In genomic region chr19:57082454-57083182, GRCm38 (mm10) we compare ENCODE assay signal across 16 mouse cellular contexts.
DNase-seq lines count a peak whose midpoint lies in the region; ATAC-seq and TF ChIP-seq lines count a peak whose summit lies in the region.
"Had no signal": no experiment of that assay in that cellular context is flagged by ENCODE, and none has a peak within 500 bp of the region (broad histone marks: within the 10 kb centered on the region; RNA-seq: fewer than 3 reads in every experiment).

No protein-coding gene starts in this region.

- dilution Hi-C loops in CH12.LX (cut with MboI; ENCODE audit: extremely low pct_ligation_motif_present, extremely low pct_unique_long_range_greater_than_20kb, low sequenced_read_pairs), result no loop called here

- peaks cover 39% of the 10 kb centered on the region for H3K4me1 ChIP-seq in cerebellum, adult 2 months (ENCODE audit: control insufficient read depth, insufficient read depth, low read length)
- peaks cover 6% of the 10 kb centered on the region for H3K4me1 ChIP-seq in midbrain, postnatal 0 days (ENCODE audit: insufficient read depth, low read length)
- H3K4me1 ChIP-seq in midbrain, embryonic 15.5 days, result peaks cover 17% of the 10 kb centered on the region
- peaks cover 4 to 29% of the 10 kb centered on the region in 2 experiments for H3K4me1 ChIP-seq in CH12.LX (ENCODE audit: control insufficient read depth in 1 of 2, insufficient read depth in 2 of 2)

- H3K36me3 ChIP-seq in midbrain, postnatal 0 days (ENCODE audit: insufficient read depth, low read length), result no peaks in the 10 kb centered on the region
- no peaks in the 10 kb centered on the region for H3K36me3 ChIP-seq in midbrain, embryonic 15.5 days (replicated peaks)
- H3K36me3 ChIP-seq in CH12.LX (replicated peaks in 1 of 2; ENCODE audit: control insufficient read depth in 1 of 2, insufficient read depth in 1 of 2, low read length in 1 of 2), result no peaks in the 10 kb centered on the region

- H3K4me2 ChIP-seq in midbrain, postnatal 0 days (ENCODE audit: low read depth, low read length, poor library complexity, severe bottlenecking), result no peak overlapping the region
- no peak overlapping the region for H3K4me2 ChIP-seq in midbrain, embryonic 15.5 days
- H3K4me2 ChIP-seq in CH12.LX (ENCODE audit: insufficient read depth, low read depth, poor library complexity, severe bottlenecking), result peak overlapping the region; percentile 15; the same call in 1 of the 2 replicates
- H3K4me2 ChIP-seq: heart, embryonic 11.5 days had no signal

- TF ChIP-seq EP300 in CH12.LX (IDR thresholded peaks at IDR 0.05; ENCODE audit: low read length), result no peak

- DNase-seq in cerebellum, adult 2 months, result no peak
- DNase-seq in cerebellum, adult 8-10 months, result no peak
- DNase-seq in midbrain, postnatal 0 days (ENCODE audit: low spot score), result peak; percentile 21
- DNase-seq in CH12.LX (ENCODE audit: extremely low read depth), result no peak
- no peak for DNase-seq in left cerebral cortex, postnatal 36 days (ENCODE audit: low spot score in 2 of 2)
- DNase-seq: adrenal gland, postnatal 14 days; kidney, adult 11 months; kidney, postnatal 4 days; liver, postnatal 0 days; lung, postnatal 4 days; right cerebral cortex, postnatal 14 days had no signal

- TF ChIP-seq CTCF in cerebellum, adult 2 months (IDR thresholded peaks at IDR 0.05; ENCODE audit: borderline replicate concordance, insufficient read depth, low read depth, low read length), result no peak
- no peak for TF ChIP-seq CTCF in midbrain, postnatal 0 days (IDR thresholded peaks at IDR 0.05)
- TF ChIP-seq CTCF in CH12.LX (conservative IDR thresholded peaks at IDR 0.05 in 1 of 2, IDR thresholded peaks at IDR 0.05 in 1 of 2; ENCODE audit: low read depth in 2 of 2, low read length in 2 of 2), result no peak

- ATAC-seq in midbrain, postnatal 0 days (ENCODE audit: low FRiP score), result no peak
- no peak for ATAC-seq in midbrain, embryonic 15.5 days (replicated peaks)
- peak; percentile 52 for ATAC-seq in megakaryocyte, adult 5-6 weeks (ENCODE audit: poor library complexity, severe bottlenecking)
- no peak for ATAC-seq in erythroid progenitor cell, adult 5-6 weeks (replicated peaks; ENCODE audit: low FRiP score, poor library complexity, severe bottlenecking)
- ATAC-seq: liver, postnatal 0 days; midbrain, embryonic 16.5 days had no signal

- H3K4me3 ChIP-seq in cerebellum, adult 2 months (replicated peaks; ENCODE audit: insufficient read depth, low read depth, low read length), result no peak overlapping the region
- H3K4me3 ChIP-seq in midbrain, postnatal 0 days (ENCODE audit: low read depth, low read length), result no peak overlapping the region
- H3K4me3 ChIP-seq in midbrain, embryonic 15.5 days, result no peak overlapping the region
- H3K4me3 ChIP-seq in CH12.LX (replicated peaks in 1 of 3; ENCODE audit: low read depth in 2 of 3, low read length in 2 of 3, poor library complexity in 1 of 3), result no peak overlapping the region

- no peak for TF ChIP-seq RAD21 in CH12.LX (IDR thresholded peaks at IDR 0.05; ENCODE audit: low read depth, low read length)

- no peaks in the 10 kb centered on the region for H3K27me3 ChIP-seq in cerebellum, adult 2 months (ENCODE audit: control insufficient read depth, insufficient read depth, low read length)
- H3K27me3 ChIP-seq in midbrain, postnatal 0 days (ENCODE audit: insufficient read depth, low read length), result no peaks in the 10 kb centered on the region
- no peaks in the 10 kb centered on the region for H3K27me3 ChIP-seq in midbrain, embryonic 15.5 days (replicated peaks)
- H3K27me3 ChIP-seq in CH12.LX (replicated peaks), result no peaks in the 10 kb centered on the region

- no peaks in the 10 kb centered on the region for H3K79me2 ChIP-seq in CH12.LX (replicated peaks; ENCODE audit: control insufficient read depth, extremely low read depth, insufficient read depth, poor library complexity, severe bottlenecking)

- TF ChIP-seq POLR2A in cerebellum, adult 2 months (IDR thresholded peaks at IDR 0.05; ENCODE audit: borderline replicate concordance, insufficient read depth, low read length), result no peak
- no peak for TF ChIP-seq POLR2A in CH12.LX (IDR thresholded peaks at IDR 0.05; ENCODE audit: low read depth, low read length)

- no peaks in the 10 kb centered on the region for H3K9me3 ChIP-seq in midbrain, postnatal 0 days (ENCODE audit: low read length)
- no peaks in the 10 kb centered on the region for H3K9me3 ChIP-seq in midbrain, embryonic 15.5 days
- peaks cover 2% of the 10 kb centered on the region for H3K9me3 ChIP-seq in CH12.LX (replicated peaks; ENCODE audit: low read length)

- H3K27ac ChIP-seq in cerebellum, adult 2 months (ENCODE audit: insufficient read depth, low read length), result 0 out of 2 replicates have a peak overlapping the region, but pooled peaks have one; percentile 3
- no peak overlapping the region for H3K27ac ChIP-seq in midbrain, postnatal 0 days (ENCODE audit: low read depth, low read length)
- no peak overlapping the region for H3K27ac ChIP-seq in midbrain, embryonic 15.5 days
- H3K27ac ChIP-seq in CH12.LX (ENCODE audit: insufficient read depth, low read depth), result no peak overlapping the region

- intact Hi-C loops in left cerebral cortex, postnatal 36 days (cut with DNase I), result loop anchor here (5.0 kb wide), 1 partner anchor 35 kb away; no protein-coding TSS in a partner anchor

- in situ Hi-C loops in CH12.LX (cut with MboI; ENCODE audit: low pct_ligation_motif_present, low pct_unique_long_range_greater_than_20kb, low sequenced_read_pairs), result no loop called here

- H3K9ac ChIP-seq in midbrain, postnatal 0 days (replicated peaks; ENCODE audit: low read length, poor library complexity, severe bottlenecking), result no peak overlapping the region
- no peak overlapping the region for H3K9ac ChIP-seq in midbrain, embryonic 15.5 days
- H3K9ac ChIP-seq in CH12.LX (ENCODE audit: insufficient read depth, low read depth), result no peak overlapping the region
- H3K9ac ChIP-seq: liver, postnatal 0 days had no signal

- 59% methylated on average over 17 of the region's 17 CpGs for WGBS in cerebellum, adult 2 months
- WGBS in midbrain, postnatal 0 days, result 78% methylated on average over 17 of the region's 17 CpGs
- WGBS in midbrain, embryonic 15.5 days, result 71% methylated on average over 17 of the region's 17 CpGs

TF ChIP-seq in CH12.LX, 34 proteins besides CTCF, POLR2A, EP300 and RAD21:
- TF ChIP-seq UBTF (IDR thresholded peaks at IDR 0.05; ENCODE audit: low read depth, low read length), result no peak
- peak; percentile 30; the same call in 1 of the 2 replicates for TF ChIP-seq BHLHE40 (IDR thresholded peaks at IDR 0.05; ENCODE audit: low read depth, low read length)
- no peak for TF ChIP-seq NRF1 (IDR thresholded peaks at IDR 0.05; ENCODE audit: low read depth, low read length)
